Mouse (Mus musculus): Measurements from ENCODE around the gene Dimt1.

- TF ChIP-seq POLR2A (IDR thresholded peaks at IDR 0.05; ENCODE audit: extremely low read depth, insufficient read depth, low read length) (no peak), CTCF (IDR thresholded peaks at IDR 0.05; ENCODE audit: low read depth, low read length) (no peak)
Measured at GRCm38 (mm10) chr13:106929201-106929600, 17.7 kb upstream of the Dimt1 start.

Measured in liver, adult 2 months (tissue).